Mouse (Mus musculus) heart, adult 18-20 months (tissue): ENCODE results near the gene Slc1a7. TPM values are rescaled to one million over a fixed set of nuclear protein-coding genes. Genes with fewer than 3 reads are reported as not detected.
A peak's percentile ranks its signal among the peaks of the same experiment; 100 is the strongest.

Experiments
- DNase-seq, 2 experiments: peaks; one replicate each; pipeline ENCODE4 v3.0.0; 2021 to 2022; ENCODE audit warnings: mixed read lengths in 1 of 2
- total RNA-seq, 2 experiments: library from RNA; stranded (reverse); gene quantifications; 2 replicates each; pipeline ENCODE4 v1.2.3; 2021

Gene Slc1a7
- total RNA-seq, 2 experiments from 2014 or later, result 0.10 TPM; not detected in 1

GRCm38 (mm10) chr4:108051687-108052274 lies 83.6 kb downstream of the Slc1a7 start:
- peak; percentile 53 to 75 for DNase-seq

GRCm38 (mm10) chr4:108052673-108053072 lies 84.5 kb downstream of the Slc1a7 start:
- DNase-seq, result no peak

GRCm38 (mm10) chr4:108055873-108056272 lies 87.7 kb downstream of the Slc1a7 start:
- DNase-seq, result no peak

GRCm38 (mm10) chr4:108057247-108057646 lies 89.1 kb downstream of the Slc1a7 start:
- no peak for DNase-seq

- DNase-seq, result peak in 1 of 2 experiments; percentile 58
Observed at GRCm38 (mm10) chr4:108058166-108058565, 90.0 kb downstream of the Slc1a7 start.

GRCm38 (mm10) chr4:108059601-108060379 lies 91.7 kb downstream of the Slc1a7 start:
- DNase-seq, result no peak

- no peak for DNase-seq
Observed at GRCm38 (mm10) chr4:108060774-108061173, 92.6 kb downstream of the Slc1a7 start.

- DNase-seq, result no peak
Observed at GRCm38 (mm10) chr4:108062524-108062923, 94.4 kb downstream of the Slc1a7 start.

Other genes starting within 250 kb of the Slc1a7 start
- gene Lrp8, start 166.1 kb upstream of the Slc1a7 start, total RNA-seq, result 1 to 10 TPM in 1 of 2 experiments, under 1 TPM in 1; 0.72 to 1.1 TPM
- gene Magoh, start 88.6 kb upstream of the Slc1a7 start, total RNA-seq, result 10 to 100 TPM; 43.6 to 46.4 TPM
- gene 0610037L13Rik, start 78.5 kb upstream of the Slc1a7 start, total RNA-seq, result 10 to 100 TPM; 47.0 to 59.4 TPM
- gene Cpt2, start 44.7 kb upstream of the Slc1a7 start, total RNA-seq, result 100 to 1,000 TPM; 298 to 310 TPM
- 10 to 100 TPM; 15.7 to 17.2 TPM for gene Podn, start 128.1 kb downstream of the Slc1a7 start, total RNA-seq
- gene Scp2, start 176.7 kb downstream of the Slc1a7 start, total RNA-seq, result 100 to 1,000 TPM; 339 to 391 TPM
- 10 to 100 TPM; 34.7 to 35.2 TPM for gene Echdc2, start 197.1 kb downstream of the Slc1a7 start, total RNA-seq
- gene Zyg11a, start 249.7 kb downstream of the Slc1a7 start, total RNA-seq, result under 1 TPM in 1 of 2 experiments, not detected in 1; 0.10 TPM